Mouse (Mus musculus) common myeloid progenitor, adult 5-6 weeks (primary cell): ENCODE data around the gene Txnrd2. TPM values are rescaled to one million over a fixed set of nuclear protein-coding genes. Genes with fewer than 3 reads are reported as not detected.

Source experiments
- ATAC-seq: replicated peaks from 2 replicates; pipeline ENCODE4 v1.8.0; 2016; ENCODE audit warnings: low read depth, mild to moderate bottlenecking, moderate TSS enrichment, inconsistent platforms; ENCODE audit not compliant: poor library complexity, severe bottlenecking
- total RNA-seq: library from RNA; stranded (forward); fragments of 200-1000, 187-1606 nt; gene quantifications from 2 replicates; pipeline ENCODE4 v1.2.3, GENCODE M21; 2017

Txnrd2 gene
- total RNA-seq, 1 experiment from 2014 or later: 50.3 TPM

DNA sequence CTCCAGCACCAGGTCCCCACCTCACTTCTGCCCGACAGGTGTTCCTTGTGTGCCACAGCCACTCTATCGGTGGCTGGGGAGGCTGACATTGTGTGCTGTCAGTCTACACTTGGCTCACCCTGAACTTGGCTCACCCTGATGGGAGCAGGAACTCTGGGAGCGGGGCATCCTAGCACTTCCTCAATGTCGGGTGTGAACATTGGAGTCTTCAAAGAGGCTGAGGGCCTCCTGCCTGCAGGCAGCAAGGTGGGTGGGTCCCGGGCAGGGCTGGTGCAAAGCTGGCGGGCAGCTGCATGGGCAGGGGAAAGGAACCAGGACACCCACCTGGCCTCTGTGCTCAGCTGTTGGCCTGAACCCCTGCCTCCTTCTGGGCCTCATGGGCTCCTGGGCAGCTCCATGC is 9.9 kb downstream of the Txnrd2 start:
- ATAC-seq: no peak

DNA sequence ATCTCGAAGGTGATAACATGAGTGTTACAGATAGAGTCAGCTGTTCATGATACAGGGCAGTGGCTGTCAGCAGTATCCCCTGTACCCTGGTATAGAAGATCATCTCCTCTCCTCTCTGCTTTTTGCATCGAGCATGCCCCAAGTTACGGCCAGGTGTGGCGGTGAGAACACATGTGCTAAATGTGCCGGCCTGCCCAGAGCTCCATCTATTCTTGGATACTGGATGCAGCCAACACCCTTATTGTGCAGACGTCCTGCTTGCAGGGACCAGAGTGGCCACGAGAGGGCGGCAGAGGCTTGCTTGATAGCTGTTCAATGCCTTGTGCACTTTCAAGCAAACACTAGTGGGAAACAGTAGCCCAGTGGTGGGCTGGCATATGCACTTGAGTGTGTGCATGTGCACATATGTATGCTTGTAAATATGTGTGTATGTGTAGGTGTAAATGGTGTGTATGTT is 17.2 kb downstream of the Txnrd2 start:
- ATAC-seq: peak; percentile 99

DNA sequence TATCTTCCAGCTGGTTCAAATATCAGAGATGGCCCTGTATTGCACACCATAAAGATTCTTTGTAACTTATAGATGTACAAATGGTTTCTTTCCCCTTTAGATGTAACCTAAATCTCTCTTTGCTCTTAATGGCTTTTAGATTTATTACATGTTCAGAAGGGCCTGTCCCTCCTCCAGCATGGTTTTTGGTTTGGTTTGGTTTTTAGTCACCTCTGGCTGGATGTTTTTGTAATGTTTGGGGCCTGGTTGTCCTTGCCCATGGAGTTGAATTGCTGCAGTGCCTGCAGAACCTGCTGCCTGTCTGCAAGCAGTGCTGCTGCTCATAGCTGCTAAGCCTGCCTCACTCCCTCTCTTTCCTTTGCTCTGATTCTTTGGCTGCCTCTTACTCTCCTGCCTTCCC is 21.1 kb downstream of the Txnrd2 start:
- no peak for ATAC-seq

- ATAC-seq: no peak
These were observed 21.9 kb downstream of the Txnrd2 start for GRCm38 (mm10) chr16:18448104-18448503.

DNA sequence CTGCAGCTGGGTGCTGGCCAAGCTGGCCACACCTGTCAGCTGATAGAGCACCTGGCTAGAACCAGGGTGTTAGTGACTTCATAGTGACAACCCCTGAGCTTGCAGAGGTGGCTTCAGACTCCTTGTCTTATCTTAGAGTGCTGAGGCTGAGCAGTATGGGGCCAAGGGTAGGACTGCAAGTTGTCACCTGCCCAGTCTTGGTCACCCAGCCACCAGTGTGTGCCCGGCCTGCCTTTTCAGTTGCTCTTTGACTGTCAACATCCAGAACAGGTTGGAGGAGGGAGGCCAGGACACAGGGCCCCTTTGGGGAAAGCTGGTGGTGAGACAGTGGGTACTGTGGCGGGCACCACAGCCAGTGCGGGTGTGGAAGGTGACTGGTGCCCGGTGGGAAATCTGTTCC is 22.8 kb downstream of the Txnrd2 start:
- no peak for ATAC-seq

GRCm38 (mm10) chr16:18451486-18452181 is 25.4 kb downstream of the Txnrd2 start:
- ATAC-seq: no peak

DNA sequence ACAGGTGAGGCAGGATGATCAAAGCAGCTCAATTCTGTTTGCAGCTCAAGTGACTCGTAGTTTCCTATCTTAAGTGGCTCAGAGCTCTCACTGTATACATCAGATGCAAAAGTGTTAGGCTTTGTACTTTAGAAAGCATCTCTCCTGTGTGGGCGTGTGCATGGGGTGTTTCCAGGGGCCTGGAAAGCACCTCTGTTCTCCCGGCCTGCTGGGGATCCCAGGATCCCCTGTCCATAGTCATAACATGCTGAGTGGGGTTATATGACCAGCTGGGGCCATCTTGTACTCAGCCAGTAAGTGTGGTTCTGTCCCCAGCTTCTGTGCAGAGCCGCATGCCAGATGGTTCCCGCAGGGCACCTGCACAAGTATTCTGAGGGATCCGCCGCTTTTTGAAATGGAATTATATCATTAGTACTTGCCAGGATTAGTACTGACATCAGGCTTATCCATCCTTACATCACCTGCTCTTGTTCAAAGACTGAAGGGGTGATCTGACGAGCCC is 26.2 kb downstream of the Txnrd2 start:
- ATAC-seq: no peak

- ATAC-seq: no peak
These were observed 27.7 kb downstream of the Txnrd2 start for GRCm38 (mm10) chr16:18453846-18454245.

DNA sequence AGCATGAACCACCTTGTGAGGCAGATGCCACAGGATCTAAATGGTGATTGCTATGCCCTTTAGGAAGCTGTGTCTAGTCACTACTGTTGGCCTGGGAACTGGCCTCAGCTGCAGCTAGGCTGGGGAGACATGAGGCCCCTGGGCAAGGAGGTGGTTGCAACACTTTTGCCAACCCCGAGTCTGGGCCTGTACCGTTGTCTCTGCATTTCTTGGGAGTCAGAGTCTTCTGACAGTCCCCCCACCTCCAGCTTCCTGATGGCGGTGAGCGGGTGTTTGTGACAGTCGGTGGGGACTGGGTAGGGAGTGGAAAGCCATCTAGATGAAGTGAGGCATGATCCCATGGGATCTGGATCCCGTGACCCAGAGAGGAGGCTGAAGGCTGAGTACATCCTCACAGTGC is 29.2 kb downstream of the Txnrd2 start:
- no peak for ATAC-seq

DNA sequence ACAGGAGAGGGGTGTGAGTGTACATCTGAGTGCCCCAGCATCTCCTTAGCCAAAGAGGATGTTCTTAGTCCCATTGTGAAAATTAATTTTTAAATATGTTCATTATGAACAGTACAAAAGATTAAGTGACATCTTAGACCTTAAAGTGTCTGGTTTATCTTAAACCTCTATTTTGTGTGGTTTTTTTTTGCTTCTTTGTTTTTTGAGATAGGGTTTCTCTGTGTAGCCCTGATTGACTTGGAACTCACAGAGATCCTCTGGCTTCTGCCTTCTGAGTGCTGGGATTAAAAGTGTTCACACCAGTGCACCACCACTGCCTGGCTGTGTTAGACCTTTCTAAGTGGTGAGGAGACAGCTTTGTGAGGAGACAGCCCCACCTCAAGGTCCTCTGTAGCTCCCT is 32.5 kb downstream of the Txnrd2 start:
- no peak for ATAC-seq

GRCm38 (mm10) chr16:18459335-18459954 is 33.3 kb downstream of the Txnrd2 start:
- peak; percentile 16 for ATAC-seq

- ATAC-seq: peak; percentile 82
These were observed 33.8 kb downstream of the Txnrd2 start for GRCm38 (mm10) chr16:18459955-18460370.

DNA sequence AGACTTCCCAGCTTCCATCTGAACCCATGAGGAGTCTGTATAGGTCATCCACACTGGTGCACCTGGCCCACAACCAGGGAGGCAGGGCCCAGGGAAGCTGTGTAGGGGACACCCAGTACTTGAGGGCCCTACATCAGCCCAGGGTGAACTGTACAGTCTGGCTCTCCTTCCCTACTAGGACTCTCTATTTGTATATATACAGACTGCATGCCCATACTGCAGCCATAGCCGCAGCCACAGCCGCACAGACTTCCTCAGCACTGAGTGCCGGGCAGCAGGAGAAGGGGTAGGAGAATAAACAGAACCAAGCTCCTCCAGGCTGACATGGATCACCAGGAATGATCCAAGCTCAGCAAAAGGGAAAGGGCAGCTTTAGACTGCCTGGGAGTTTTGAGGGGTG is 34.6 kb downstream of the Txnrd2 start:
- no peak for ATAC-seq

- ATAC-seq: no peak
These were observed 35.8 kb downstream of the Txnrd2 start for GRCm38 (mm10) chr16:18462031-18462430.

DNA sequence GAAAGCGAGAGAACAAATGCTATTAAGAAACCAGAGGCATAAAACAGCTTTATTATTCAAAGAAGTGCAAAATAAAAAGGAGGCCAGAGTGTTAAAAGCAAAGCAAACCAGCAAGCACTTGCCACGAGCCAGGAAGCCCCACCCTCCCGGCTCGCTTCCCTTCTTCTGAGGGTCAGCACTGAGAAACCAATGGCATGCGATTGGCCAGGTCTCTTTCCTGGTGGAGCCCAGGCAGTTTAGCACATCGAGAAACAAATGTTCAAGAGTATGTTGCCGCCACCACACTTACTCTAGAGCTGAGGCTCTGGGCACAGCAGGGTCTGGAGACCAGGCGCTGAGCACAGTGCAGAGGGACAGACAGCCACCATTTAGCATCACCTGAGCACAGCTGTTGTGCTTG is 36.4 kb downstream of the Txnrd2 start:
- ATAC-seq: no peak

DNA sequence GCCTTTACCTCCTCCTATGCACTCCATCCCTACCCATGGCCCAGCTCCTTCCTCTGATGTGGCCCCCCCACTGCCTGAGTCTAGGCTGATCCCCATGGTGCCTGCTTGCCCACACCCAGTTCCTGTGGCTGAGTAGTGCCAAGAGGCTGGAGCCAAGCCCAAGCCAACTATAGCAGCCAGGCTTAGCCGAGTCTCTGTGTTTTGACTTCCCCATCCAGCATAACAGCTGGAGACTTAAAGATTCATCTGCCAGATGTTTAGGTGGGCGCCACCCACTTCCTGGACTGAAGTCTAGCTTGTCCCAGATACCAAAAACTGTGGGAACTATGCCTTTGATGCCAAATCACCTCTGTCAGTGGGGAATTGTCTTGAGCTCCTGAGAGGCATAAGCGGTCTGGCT is 38.1 kb downstream of the Txnrd2 start:
- peak; percentile 41 for ATAC-seq

DNA sequence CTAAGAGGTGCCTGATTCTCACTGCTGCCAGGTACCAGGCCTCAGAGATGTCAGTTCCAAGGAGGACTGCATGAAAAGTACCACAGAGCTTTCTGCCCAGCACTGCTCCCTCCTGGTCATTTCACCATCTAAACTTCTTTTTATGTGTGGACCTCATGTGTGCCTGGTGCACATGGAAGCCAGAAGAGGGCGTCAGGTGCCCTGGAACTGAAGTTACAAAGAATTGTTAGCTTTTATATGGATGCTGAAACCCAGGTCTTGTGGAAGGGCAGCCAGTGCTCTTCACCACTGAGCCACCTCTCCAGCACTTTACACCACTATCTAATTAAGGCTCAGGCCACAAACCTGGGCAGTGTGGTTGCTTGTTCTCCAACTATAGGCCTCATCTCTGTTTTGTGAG is 44.6 kb downstream of the Txnrd2 start:
- no peak for ATAC-seq

- no peak for ATAC-seq
These were observed 45.3 kb downstream of the Txnrd2 start for GRCm38 (mm10) chr16:18471381-18471955.

- no peak for ATAC-seq
These were observed 45.8 kb downstream of the Txnrd2 start for GRCm38 (mm10) chr16:18471976-18472375.

- no peak for ATAC-seq
These were observed 46.2 kb downstream of the Txnrd2 start for GRCm38 (mm10) chr16:18472416-18472815.

GRCm38 (mm10) chr16:18472976-18473375 is 46.8 kb downstream of the Txnrd2 start:
- ATAC-seq: no peak
